Mouse (Mus musculus) gonadal fat pad, adult 2 months (tissue): ENCODE results near the gene Tha1. TPM values are rescaled to one million over a fixed set of nuclear protein-coding genes. Genes with fewer than 3 reads are reported as not detected.
A peak's percentile ranks its signal among the peaks of the same experiment; 100 is the strongest.
"Not testable (repeated sequence)": the region's sequence is repeated elsewhere in the genome, so short reads cannot be mapped to it uniquely, and the experiment has no call there.

Source experiments
- DNase-seq: peaks from one replicate; pipeline ENCODE4 v3.0.0-alpha.2; 2012; ENCODE audit warnings: low read depth
- polyA plus RNA-seq: library from polyadenylated mRNA; depleted of rRNA; stranded (reverse); fragments of >200 nt; gene quantifications from 2 replicates; pipeline ENCODE4 v1.2.3, GENCODE M21; 2012

The Tha1 gene
- polyA plus RNA-seq, 1 experiment, result 10.7 TPM

- DNase-seq, result no peak
Measured at GRCm38 (mm10) chr11:117848985-117849671, 24.2 kb downstream of the Tha1 start, which contains the start of gene Birc5. TSS of gene Birc5 (plus strand) at chr11:117849251.

- no peak for DNase-seq
Measured at GRCm38 (mm10) chr11:117848271-117848984, 24.9 kb downstream of the Tha1 start.

GRCm38 (mm10) chr11:117847593-117848215, 25.6 kb downstream of the Tha1 start:
- no peak for DNase-seq

GRCm38 (mm10) chr11:117846640-117847039, 26.6 kb downstream of the Tha1 start:
- DNase-seq, result no peak

- no peak for DNase-seq
Measured at GRCm38 (mm10) chr11:117845651-117846050, 27.6 kb downstream of the Tha1 start.

- peak; percentile 95 for DNase-seq
Measured at GRCm38 (mm10) chr11:117844997-117845396, 28.3 kb downstream of the Tha1 start.

- DNase-seq, result no peak
Measured at GRCm38 (mm10) chr11:117843434-117843833, 29.8 kb downstream of the Tha1 start.

- no peak for DNase-seq
Measured at GRCm38 (mm10) chr11:117840910-117841309, 32.4 kb downstream of the Tha1 start.

GRCm38 (mm10) chr11:117839021-117839420, 34.3 kb downstream of the Tha1 start:
- no peak for DNase-seq

- no peak for DNase-seq
Measured at GRCm38 (mm10) chr11:117838572-117838971, 34.7 kb downstream of the Tha1 start.

- no peak for DNase-seq
Measured at GRCm38 (mm10) chr11:117836306-117836705, 37.0 kb downstream of the Tha1 start.

- DNase-seq, result no peak
Measured at GRCm38 (mm10) chr11:117834086-117834485, 39.2 kb downstream of the Tha1 start.

GRCm38 (mm10) chr11:117833509-117833908, 39.8 kb downstream of the Tha1 start:
- not testable (repeated sequence) for DNase-seq

GRCm38 (mm10) chr11:117832086-117832969, 41.0 kb downstream of the Tha1 start:
- no peak for DNase-seq

GRCm38 (mm10) chr11:117830401-117830800, 42.9 kb downstream of the Tha1 start:
- DNase-seq, result no peak

- DNase-seq, result no peak
Measured at GRCm38 (mm10) chr11:117829671-117830215, 43.5 kb downstream of the Tha1 start.

- DNase-seq, result no peak
Measured at GRCm38 (mm10) chr11:117828888-117829604, 44.2 kb downstream of the Tha1 start.

GRCm38 (mm10) chr11:117828149-117828887, 45.0 kb downstream of the Tha1 start:
- no peak for DNase-seq

GRCm38 (mm10) chr11:117827386-117827785, 45.9 kb downstream of the Tha1 start:
- no peak for DNase-seq

GRCm38 (mm10) chr11:117826916-117827315, 46.4 kb downstream of the Tha1 start:
- no peak for DNase-seq
